Mouse (Mus musculus) limb, embryonic 10.5 days (tissue): ENCODE measurements around the gene Scn1b. TPM values are rescaled to one million over a fixed set of nuclear protein-coding genes. Genes with fewer than 3 reads are reported as not detected.

ENCODE experiments used
- DNase-seq: peaks from one replicate; pipeline ENCODE4 v3.0.0-alpha.2; 2017; ENCODE audit warnings: low spot score
- H3K27ac ChIP-seq: fragments of 300-500 bp; sonication (generic); 2 replicates; pipeline ENCODE4 v1.5.1; 2016; ENCODE audit warnings: mild to moderate bottlenecking
- H3K27me3 ChIP-seq: fragments of 300-500 bp; sonication (generic); 2 replicates; pipeline ENCODE4 v1.6.1; 2016; ENCODE audit warnings: low read depth, mild to moderate bottlenecking; ENCODE audit not compliant: poor library complexity, severe bottlenecking
- H3K36me3 ChIP-seq: fragments of 300-500 bp; sonication (generic); 2 replicates; pipeline ENCODE4 v1.6.1; 2016; ENCODE audit warnings: mild to moderate bottlenecking, moderate library complexity
- H3K4me1 ChIP-seq: fragments of 300-500 bp; sonication (generic); 2 replicates; pipeline ENCODE4 v1.6.1; 2016
- H3K4me3 ChIP-seq: fragments of 300-500 bp; sonication (generic); 2 replicates; pipeline ENCODE4 v1.5.1; 2016; ENCODE audit warnings: mild to moderate bottlenecking, moderate library complexity
- H3K9me3 ChIP-seq: fragments of 300-500 bp; sonication (generic); replicated peaks from 2 replicates; pipeline ENCODE4 v1.6.1; 2016; ENCODE audit warnings: mild to moderate bottlenecking
- WGBS: fragments of 180-500 bp; shearing (Covaris S2); methylation state at CpG from one replicate; pipeline ENCODE4 v1.1.7; 2016; 5-methylcytosine and 5-hydroxymethylcytosine counted together
- polyA plus RNA-seq: library from polyadenylated mRNA; unstranded; fragments of >200 nt; fragmentation: Nextera tagmentation; extraction: Ambion mirVana; gene quantifications from 2 replicates; pipeline ENCODE4 v1.2.1, GENCODE M21; 2016

Gene Scn1b
- polyA plus RNA-seq, 1 experiment from 2014 or later: 0.81 TPM

GRCm38 (mm10) chr7:31074061-31074712, 52.6 kb downstream of the Scn1b start:
- H3K36me3 ChIP-seq: no peaks in the 10 kb centered on the region
- no peaks in the 10 kb centered on the region for H3K27me3 ChIP-seq
- H3K27ac ChIP-seq: peak overlapping the region; percentile 14; the same call in 1 of the 2 replicates
- no peaks in the 10 kb centered on the region for H3K9me3 ChIP-seq
- 62% methylated on average over 7 of the region's 7 CpGs for WGBS
- H3K4me1 ChIP-seq: peaks cover 41% of the 10 kb centered on the region
- no peak for DNase-seq
- no peak overlapping the region for H3K4me3 ChIP-seq

- Histone ChIP-seq H3K36me3 (no peaks in the 10 kb centered on the region), H3K4me3 (no peak overlapping the region), H3K27me3 (no peaks in the 10 kb centered on the region), H3K27ac (no peak overlapping the region), H3K9me3 (no peaks in the 10 kb centered on the region), H3K4me1 (peaks cover 41% of the 10 kb centered on the region)
- no peak for DNase-seq
Observed at GRCm38 (mm10) chr7:31073546-31073945, 53.3 kb downstream of the Scn1b start.

GRCm38 (mm10) chr7:31072326-31072725, 54.5 kb downstream of the Scn1b start:
- Histone ChIP-seq H3K4me1 (peaks cover 38% of the 10 kb centered on the region), H3K27ac (peak overlapping the region; percentile 20; the same call in 1 of the 2 replicates), H3K27me3 (no peaks in the 10 kb centered on the region), H3K36me3 (no peaks in the 10 kb centered on the region), H3K9me3 (no peaks in the 10 kb centered on the region), H3K4me3 (no peak overlapping the region)
- no peak for DNase-seq
- WGBS: 18% methylated on average over 9 of the region's 9 CpGs

DNA sequence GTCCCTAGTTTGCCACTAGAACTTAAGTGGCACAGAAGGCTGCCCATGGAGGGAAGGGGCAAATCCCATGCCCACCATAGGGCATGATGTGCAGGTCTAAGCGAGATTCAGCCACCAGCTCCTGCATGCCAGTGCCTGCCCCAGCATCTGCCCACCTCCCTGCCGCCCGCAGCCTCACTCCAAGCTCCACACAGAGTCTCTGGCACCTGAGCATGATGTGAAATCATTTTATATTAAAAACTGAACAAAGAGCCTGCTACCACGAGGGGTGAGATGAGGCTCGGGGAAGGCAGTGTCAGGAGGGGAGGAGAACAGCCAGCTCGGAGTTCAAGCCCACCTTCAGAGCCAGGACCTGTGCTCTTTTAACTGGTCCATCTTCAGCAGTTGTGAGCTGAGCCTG, 56.5 kb downstream of the Scn1b start:
- Histone ChIP-seq H3K27ac (no peak overlapping the region), H3K9me3 (no peaks in the 10 kb centered on the region), H3K4me3 (no peak overlapping the region), H3K27me3 (no peaks in the 10 kb centered on the region), H3K4me1 (peaks cover 27% of the 10 kb centered on the region), H3K36me3 (no peaks in the 10 kb centered on the region)
- 82% methylated on average over 6 of the region's 6 CpGs for WGBS
- DNase-seq: no peak

- WGBS: 87% methylated on average over 14 of the region's 14 CpGs
- no peak overlapping the region for H3K27ac ChIP-seq
Observed at GRCm38 (mm10) chr7:31069491-31069890, 57.3 kb downstream of the Scn1b start.

DNA sequence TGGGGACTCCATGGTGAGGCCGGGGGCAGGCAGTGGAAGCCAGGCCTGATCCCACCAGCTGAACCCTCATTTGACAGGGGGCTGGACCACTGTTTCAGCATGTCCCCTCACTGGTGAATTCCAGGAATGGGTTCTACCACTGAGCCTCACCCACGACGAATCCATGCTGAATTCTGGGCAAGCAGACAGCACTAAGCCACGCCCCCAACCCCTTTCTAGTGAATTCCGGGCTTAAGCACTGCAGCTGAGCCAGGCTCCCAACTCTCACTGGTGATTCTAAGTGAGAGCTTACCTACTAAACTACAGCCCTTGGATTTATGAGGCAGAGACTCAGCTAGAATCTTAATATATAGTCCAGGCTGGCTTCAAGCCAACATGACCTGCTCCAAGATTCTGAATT, 59.0 kb downstream of the Scn1b start:
- H3K4me3 ChIP-seq: no peak overlapping the region
- H3K27me3 ChIP-seq: no peaks in the 10 kb centered on the region
- no peak overlapping the region for H3K27ac ChIP-seq
- H3K36me3 ChIP-seq: no peaks in the 10 kb centered on the region
- peaks cover 21% of the 10 kb centered on the region for H3K4me1 ChIP-seq
- WGBS: 54% methylated on average over 5 of the region's 5 CpGs
- DNase-seq: no peak
- no peaks in the 10 kb centered on the region for H3K9me3 ChIP-seq

More at GRCm38 (mm10) chr7:31069491-31069890, 57.3 kb downstream of the Scn1b start:
- DNase-seq: no peak
- Histone ChIP-seq H3K36me3 (no peaks in the 10 kb centered on the region), H3K9me3 (no peaks in the 10 kb centered on the region), H3K27me3 (no peaks in the 10 kb centered on the region), H3K4me1 (peaks cover 25% of the 10 kb centered on the region), H3K4me3 (no peak overlapping the region)

Other genes with a start within 250 kb of the Scn1b start
- 0.59 TPM in 1 of 2 replicates, not detected in the other for gene Cd22, start 246.7 kb downstream of the Scn1b start, polyA plus RNA-seq
- 0.21 TPM in 1 of 2 replicates, not detected in the other for gene Mag, start 212.1 kb downstream of the Scn1b start, polyA plus RNA-seq
- not detected in 2 replicates for gene Hamp2, start 202.3 kb downstream of the Scn1b start, polyA plus RNA-seq
- not detected in 2 replicates for gene Hamp, start 183.0 kb downstream of the Scn1b start, polyA plus RNA-seq
- gene Usf2, start 170.2 kb downstream of the Scn1b start, polyA plus RNA-seq: 28.7 and 33.5 TPM in 2 replicates
- gene Lsr, start 153.5 kb downstream of the Scn1b start, polyA plus RNA-seq: 28.9 and 31.3 TPM in 2 replicates
- gene Fam187b, start 153.2 kb downstream of the Scn1b start, polyA plus RNA-seq: 1.0 and 1.3 TPM in 2 replicates
- 8.0 and 8.1 TPM in 2 replicates for gene Fxyd5, start 84.5 kb downstream of the Scn1b start, polyA plus RNA-seq
- 0.30 and 1.3 TPM in 2 replicates for gene Fxyd7, start 75.5 kb downstream of the Scn1b start, polyA plus RNA-seq
- 6.2 and 7.7 TPM in 2 replicates for gene Fxyd1, start 69.8 kb downstream of the Scn1b start, polyA plus RNA-seq
- gene Lgi4, start 67.7 kb downstream of the Scn1b start, polyA plus RNA-seq: 0.13 and 0.16 TPM in 2 replicates
- gene Fxyd3, start 50.3 kb downstream of the Scn1b start, polyA plus RNA-seq: 7.6 and 10.0 TPM in 2 replicates
- gene Hpn, start 11.7 kb downstream of the Scn1b start, polyA plus RNA-seq: 3.1 TPM in 2 replicates
- 87.3 and 106 TPM in 2 replicates for gene Gramd1a, start 28.9 kb upstream of the Scn1b start, polyA plus RNA-seq
- not detected in 2 replicates for gene Scgb2b2, start 163.5 kb upstream of the Scn1b start, polyA plus RNA-seq
- not detected in 2 replicates for gene Scgb1b2, start 164.8 kb upstream of the Scn1b start, polyA plus RNA-seq
- gene Scgb2b3, start 235.1 kb upstream of the Scn1b start, polyA plus RNA-seq: not detected in 2 replicates
- not detected in 2 replicates for gene Scgb1b3, start 248.6 kb upstream of the Scn1b start, polyA plus RNA-seq